Mouse (Mus musculus): ENCODE results near the gene Gtf3c4. TPM values are rescaled to one million over a fixed set of nuclear protein-coding genes. Genes with fewer than 3 reads are reported as not detected.

Gtf3c4 gene
- polyA plus RNA-seq, 1 experiment from 2014 or later = 31.0 TPM

DNA sequence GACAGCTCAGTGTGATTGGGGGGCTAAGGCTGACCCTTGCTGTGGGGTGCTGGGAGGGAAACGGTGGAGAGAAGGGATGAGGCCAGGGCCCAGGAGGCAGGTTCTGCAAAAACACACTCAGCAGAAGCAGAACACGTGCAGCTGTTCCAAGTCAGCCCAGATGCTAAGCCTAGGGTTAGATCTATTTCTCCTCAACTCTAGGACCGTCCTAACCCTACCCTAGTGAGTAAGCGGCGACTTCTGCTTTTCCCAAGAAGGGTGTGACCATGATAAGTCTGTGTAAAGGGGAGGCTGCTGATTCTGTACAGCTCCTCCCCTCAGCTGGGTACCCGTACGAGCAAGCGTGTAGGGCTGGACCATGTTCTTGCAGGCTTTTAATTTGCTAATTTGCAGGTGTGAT is 43.9 kb downstream of the Gtf3c4 start:
- H3K4me2 ChIP-seq = no peak overlapping the region
- 77% methylated on average over 8 of the region's 8 CpGs for WGBS
- peaks cover 74% of the 10 kb centered on the region for H3K27me3 ChIP-seq
- ATAC-seq (ENCODE audit: low FRiP score) = no peak
- no peaks in the 10 kb centered on the region for H3K9me3 ChIP-seq
- H3K36me3 ChIP-seq (replicated peaks) = no peaks in the 10 kb centered on the region
- H3K9ac ChIP-seq = no peak overlapping the region
- H3K4me1 ChIP-seq = peaks cover 35% of the 10 kb centered on the region
- H3K27ac ChIP-seq = 0 out of 2 replicates have a peak overlapping the region, but pooled peaks have one; percentile 19
- H3K4me3 ChIP-seq (replicated peaks) = no peak overlapping the region

GRCm38 (mm10) chr2:28794623-28795022 is 45.5 kb downstream of the Gtf3c4 start:
- H3K4me2 ChIP-seq = no peak overlapping the region

DNA sequence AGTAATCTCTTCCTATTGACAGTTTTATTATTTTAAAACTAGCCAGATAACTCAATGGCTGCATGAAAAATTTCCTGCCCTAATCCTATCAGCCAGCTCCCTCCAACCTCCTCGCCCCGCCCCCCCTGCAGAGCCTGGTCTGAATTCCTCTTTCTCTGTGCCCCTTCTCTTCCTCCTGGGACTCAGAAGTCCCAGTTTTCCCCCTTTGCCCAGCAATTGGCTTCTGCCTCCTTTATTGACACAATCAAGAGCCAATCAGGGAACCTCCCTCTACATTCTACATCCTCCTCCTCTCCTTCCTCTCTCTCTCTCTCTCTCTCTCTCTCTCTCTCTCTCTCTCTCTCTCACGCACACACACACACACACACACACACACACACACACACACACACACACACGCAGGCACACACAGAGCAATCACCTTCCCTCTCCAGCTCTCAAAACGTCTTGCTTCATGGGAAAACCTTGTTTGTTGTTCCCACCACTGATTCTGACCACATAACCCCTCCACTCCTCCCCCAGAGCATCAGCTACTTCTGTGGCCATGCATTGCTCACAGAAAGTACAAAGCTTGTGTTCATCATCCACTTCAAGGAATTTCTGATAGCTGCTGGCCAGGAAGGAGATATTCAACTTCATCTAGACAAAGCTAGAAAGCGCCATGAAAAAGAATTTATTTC is 47.1 kb downstream of the Gtf3c4 start:
- H3K4me2 ChIP-seq = peak overlapping the region; percentile 33

More at GRCm38 (mm10) chr2:28794623-28795022, 45.5 kb downstream of the Gtf3c4 start:
- Histone ChIP-seq H3K9ac (no peak overlapping the region), H3K9me3 (no peaks in the 10 kb centered on the region), H3K4me1 (peaks cover 35% of the 10 kb centered on the region), H3K27me3 (peaks cover 72% of the 10 kb centered on the region), H3K36me3 (replicated peaks) (no peaks in the 10 kb centered on the region), H3K27ac (no peak overlapping the region), H3K4me3 (replicated peaks) (no peak overlapping the region)
- WGBS = 74% methylated on average over 5 of the region's 5 CpGs
- ATAC-seq (ENCODE audit: low FRiP score) = no peak

DNA sequence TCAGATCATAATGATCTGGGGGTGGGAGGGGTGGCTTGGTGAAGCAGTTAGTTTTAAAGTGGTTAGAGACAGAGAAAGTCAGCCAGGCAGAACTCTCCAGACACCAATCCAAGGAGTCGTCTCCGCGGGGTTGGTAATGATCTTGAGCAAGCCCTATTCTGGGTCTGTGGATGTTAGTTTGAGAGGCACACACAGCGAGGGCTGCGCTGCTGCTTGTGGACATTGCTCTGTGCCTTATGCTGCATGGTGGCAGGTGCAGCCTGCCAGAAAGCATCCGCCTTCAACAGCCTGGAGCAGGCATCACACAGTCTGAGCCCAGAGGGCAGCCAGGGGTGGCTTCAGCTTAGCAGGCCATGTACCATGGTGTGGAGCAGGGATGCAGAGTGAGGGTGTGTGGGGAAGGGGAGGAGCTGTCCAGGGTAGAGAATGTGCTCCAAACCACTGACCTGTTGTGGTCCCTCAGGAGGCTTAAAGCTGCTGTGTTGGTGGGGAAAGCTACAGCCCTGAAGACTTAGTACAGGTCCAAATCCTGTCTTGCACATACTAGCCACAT is 53.0 kb downstream of the Gtf3c4 start:
- 73% methylated on average over 6 of the region's 6 CpGs for WGBS
- H3K36me3 ChIP-seq (replicated peaks) = no peaks in the 10 kb centered on the region
- no peak overlapping the region for H3K4me2 ChIP-seq
- H3K9ac ChIP-seq = peak overlapping the region; percentile 7; the same call in 1 of the 2 replicates
- H3K27ac ChIP-seq = no peak overlapping the region
- H3K4me3 ChIP-seq (replicated peaks) = no peak overlapping the region
- H3K9me3 ChIP-seq = no peaks in the 10 kb centered on the region
- ATAC-seq (ENCODE audit: low FRiP score) = no peak
- H3K27me3 ChIP-seq = peaks cover 95% of the 10 kb centered on the region
- H3K4me1 ChIP-seq = peaks cover 8% of the 10 kb centered on the region; the same call in 1 of the 2 replicates

More for the DNA sequence above, 47.1 kb downstream of the Gtf3c4 start:
- H3K36me3 ChIP-seq (replicated peaks) = no peaks in the 10 kb centered on the region
- H3K27ac ChIP-seq = no peak overlapping the region
- H3K4me3 ChIP-seq (replicated peaks) = no peak overlapping the region
- peaks cover 27% of the 10 kb centered on the region for H3K4me1 ChIP-seq
- no peak overlapping the region; the same call in 1 of the 2 replicates for H3K9ac ChIP-seq
- WGBS = 27% methylated on average over 5 of the region's 6 CpGs
- H3K9me3 ChIP-seq = no peaks in the 10 kb centered on the region
- H3K27me3 ChIP-seq = peaks cover 77% of the 10 kb centered on the region
- peak; percentile 72 for ATAC-seq (ENCODE audit: low FRiP score)

DNA sequence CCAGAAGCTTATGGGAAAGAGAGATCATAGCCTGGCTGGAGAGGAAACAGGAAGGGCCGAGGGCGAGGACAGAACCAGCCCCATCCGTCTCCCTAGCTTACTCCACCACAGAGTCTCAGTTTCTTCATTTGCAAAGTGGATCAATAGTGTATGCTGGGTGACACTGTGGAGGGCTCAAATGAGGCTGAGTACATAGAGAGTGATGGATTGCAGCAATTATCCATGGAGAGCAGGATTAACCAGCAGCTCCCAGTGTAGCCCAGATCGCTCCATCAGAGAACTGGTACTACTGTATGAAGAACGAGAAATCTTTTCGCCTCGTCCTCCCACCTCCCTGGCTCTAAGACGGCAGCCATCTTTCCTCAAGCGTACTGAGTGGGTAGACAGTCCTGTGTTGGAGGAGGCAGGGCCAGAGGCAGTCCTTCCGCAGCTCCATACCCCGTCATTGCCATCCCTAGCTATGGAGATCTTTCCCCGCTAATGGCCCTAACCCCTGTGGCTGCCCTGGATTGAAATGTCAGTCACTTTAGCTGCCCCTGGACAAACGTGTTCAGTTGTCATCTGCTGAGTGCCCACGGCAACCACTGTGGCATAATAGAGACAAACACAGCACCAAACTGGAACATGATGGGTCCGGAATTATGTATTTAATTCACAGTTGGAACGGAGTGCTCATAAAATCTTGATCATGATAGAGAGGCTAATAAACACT is 53.6 kb downstream of the Gtf3c4 start:
- H3K36me3 ChIP-seq (replicated peaks) = no peaks in the 10 kb centered on the region
- no peaks in the 10 kb centered on the region for H3K9me3 ChIP-seq
- H3K27me3 ChIP-seq = peaks cover 94% of the 10 kb centered on the region
- peak overlapping the region; percentile 7; the same call in 1 of the 2 replicates for H3K9ac ChIP-seq
- no peak overlapping the region for H3K27ac ChIP-seq
- 78% methylated on average over 16 of the region's 16 CpGs for WGBS
- no peak overlapping the region for H3K4me3 ChIP-seq (replicated peaks)
- H3K4me1 ChIP-seq = peaks cover 8% of the 10 kb centered on the region; the same call in 1 of the 2 replicates
- no peak for ATAC-seq (ENCODE audit: low FRiP score)
- H3K4me2 ChIP-seq = no peak overlapping the region

DNA sequence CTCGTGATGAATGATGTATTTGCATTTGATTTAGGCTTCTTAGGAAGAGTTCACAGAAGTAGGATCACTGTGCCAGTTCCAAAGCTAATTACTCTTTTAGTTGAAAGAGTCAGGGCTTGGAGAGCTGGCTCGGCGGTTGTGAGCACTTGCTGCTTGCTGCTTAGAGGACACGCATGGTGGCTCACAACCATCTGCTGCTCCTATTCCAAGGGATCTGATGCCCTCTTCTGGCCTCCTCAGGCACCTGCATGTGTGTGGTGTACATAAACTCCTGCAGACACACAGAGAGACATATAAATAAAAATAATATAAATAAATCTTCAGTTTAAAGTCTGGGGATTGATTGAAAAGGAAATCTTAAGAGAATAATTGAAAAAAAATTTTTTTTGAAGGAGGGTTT is 58.9 kb downstream of the Gtf3c4 start:
- H3K27me3 ChIP-seq = peaks cover 93% of the 10 kb centered on the region
- H3K36me3 ChIP-seq (replicated peaks) = no peaks in the 10 kb centered on the region
- no peak overlapping the region for H3K9ac ChIP-seq
- H3K4me3 ChIP-seq (replicated peaks) = no peak overlapping the region
- H3K27ac ChIP-seq = no peak overlapping the region
- H3K4me2 ChIP-seq = no peak overlapping the region
- no peak for ATAC-seq (ENCODE audit: low FRiP score)
- WGBS = 86% methylated on average over 4 of the region's 4 CpGs
- no peaks in the 10 kb centered on the region for H3K9me3 ChIP-seq
- H3K4me1 ChIP-seq = peaks cover 11% of the 10 kb centered on the region

- peak; percentile 72; the same call in 1 of the 2 replicates for ATAC-seq (ENCODE audit: low FRiP score)
- Histone ChIP-seq H3K27ac (no peak overlapping the region), H3K9me3 (no peaks in the 10 kb centered on the region), H3K9ac (no peak overlapping the region), H3K4me3 (replicated peaks) (no peak overlapping the region), H3K27me3 (peaks cover 93% of the 10 kb centered on the region), H3K4me2 (no peak overlapping the region), H3K36me3 (replicated peaks) (no peaks in the 10 kb centered on the region), H3K4me1 (peaks cover 11% of the 10 kb centered on the region)
- WGBS = 31% methylated on average over 16 of the region's 16 CpGs
Observed at GRCm38 (mm10) chr2:28780001-28780782, 60.0 kb downstream of the Gtf3c4 start.

DNA sequence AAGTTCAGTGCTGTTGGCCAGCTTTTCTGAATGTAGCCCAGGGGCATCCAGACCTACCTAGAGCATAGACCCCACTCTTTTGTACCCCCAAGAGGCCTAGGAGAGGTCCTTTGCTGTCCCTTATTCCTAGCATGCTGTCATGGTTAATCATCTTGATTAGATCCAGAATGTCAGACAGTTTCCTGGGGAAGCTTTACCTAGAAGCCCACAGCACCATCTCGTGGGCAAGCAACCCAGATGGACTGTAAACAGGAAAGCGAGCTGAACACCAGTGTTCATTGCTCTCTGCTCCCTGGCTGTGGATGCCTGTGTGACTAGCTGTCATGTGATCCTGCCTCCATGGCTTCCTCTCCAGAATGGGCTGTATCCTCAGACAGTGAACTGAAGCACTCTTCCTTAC is 63.4 kb downstream of the Gtf3c4 start:
- no peak overlapping the region for H3K4me2 ChIP-seq
- peaks cover 17% of the 10 kb centered on the region for H3K4me1 ChIP-seq
- no peak overlapping the region for H3K27ac ChIP-seq
- peaks cover 94% of the 10 kb centered on the region for H3K27me3 ChIP-seq
- no peak overlapping the region for H3K4me3 ChIP-seq (replicated peaks)
- no peaks in the 10 kb centered on the region for H3K36me3 ChIP-seq (replicated peaks)
- ATAC-seq (ENCODE audit: low FRiP score) = no peak
- no peak overlapping the region for H3K9ac ChIP-seq
- 82% methylated on average over 2 of the region's 2 CpGs for WGBS
- H3K9me3 ChIP-seq = no peaks in the 10 kb centered on the region

DNA sequence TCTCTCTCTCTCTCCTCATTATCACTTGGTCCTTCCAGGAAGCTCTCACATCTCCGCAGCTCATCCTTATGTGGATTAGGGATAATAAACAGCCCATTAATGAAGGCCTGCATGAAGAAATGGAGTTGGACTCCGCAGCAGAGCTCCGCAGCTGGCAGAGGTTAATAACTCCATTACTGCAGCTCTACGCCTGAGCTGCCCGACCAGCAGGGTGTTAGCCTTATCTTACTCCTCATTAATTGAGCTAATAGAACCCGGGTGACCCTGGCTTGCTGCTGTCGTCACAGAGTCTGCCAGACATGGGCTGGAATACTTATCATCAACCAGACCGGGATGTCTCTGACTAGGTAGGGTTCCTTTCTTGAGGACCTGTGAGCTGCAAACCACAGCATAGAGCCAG is 66.1 kb downstream of the Gtf3c4 start:
- H3K4me3 ChIP-seq (replicated peaks) = no peak overlapping the region
- H3K27me3 ChIP-seq = peaks cover 90% of the 10 kb centered on the region
- 48% methylated on average over 8 of the region's 8 CpGs for WGBS
- no peak overlapping the region for H3K4me2 ChIP-seq
- H3K9ac ChIP-seq = no peak overlapping the region
- peak; percentile 67; the same call in 1 of the 2 replicates for ATAC-seq (ENCODE audit: low FRiP score)
- H3K27ac ChIP-seq = no peak overlapping the region
- no peaks in the 10 kb centered on the region for H3K36me3 ChIP-seq (replicated peaks)
- H3K9me3 ChIP-seq = no peaks in the 10 kb centered on the region
- H3K4me1 ChIP-seq = peaks cover 18% of the 10 kb centered on the region; the same call in 1 of the 2 replicates

Other genes with a start within 250 kb of the Gtf3c4 start
- gene Gfi1b, start 218.4 kb downstream of the Gtf3c4 start, polyA plus RNA-seq (2016; fragmentation: Nextera tagmentation; extraction: Ambion mirVana) = 0.77 and 2.0 TPM in 2 replicates
- 27.7 and 31.7 TPM in 2 replicates for gene Tsc1, start 199.1 kb downstream of the Gtf3c4 start, polyA plus RNA-seq (2016; fragmentation: Nextera tagmentation; extraction: Ambion mirVana)
- 1.5 and 1.7 TPM in 2 replicates for gene Spaca9, start 140.6 kb downstream of the Gtf3c4 start, polyA plus RNA-seq (2016; fragmentation: Nextera tagmentation; extraction: Ambion mirVana)
- gene Ak8, start 140.2 kb downstream of the Gtf3c4 start, polyA plus RNA-seq (2016; fragmentation: Nextera tagmentation; extraction: Ambion mirVana) = 0.33 and 0.75 TPM in 2 replicates
- 18.8 TPM in 2 replicates for gene Ddx31, start within 50 bp of the Gtf3c4 start, polyA plus RNA-seq (2016; fragmentation: Nextera tagmentation; extraction: Ambion mirVana)
- 4.4 and 5.7 TPM in 2 replicates for gene Barhl1, start 76.3 kb upstream of the Gtf3c4 start, polyA plus RNA-seq (2016; fragmentation: Nextera tagmentation; extraction: Ambion mirVana)
- gene Cfap77, start 214.7 kb upstream of the Gtf3c4 start, polyA plus RNA-seq (2016; fragmentation: Nextera tagmentation; extraction: Ambion mirVana) = 0.19 and 0.26 TPM in 2 replicates
- gene Ttf1, start 219.9 kb upstream of the Gtf3c4 start, polyA plus RNA-seq (2016; fragmentation: Nextera tagmentation; extraction: Ambion mirVana) = 10.9 and 12.5 TPM in 2 replicates

Data from forebrain, embryonic 12.5 days (tissue).